8 mouse cellular contexts compared by ENCODE assay signal in the genomic region with DNA sequence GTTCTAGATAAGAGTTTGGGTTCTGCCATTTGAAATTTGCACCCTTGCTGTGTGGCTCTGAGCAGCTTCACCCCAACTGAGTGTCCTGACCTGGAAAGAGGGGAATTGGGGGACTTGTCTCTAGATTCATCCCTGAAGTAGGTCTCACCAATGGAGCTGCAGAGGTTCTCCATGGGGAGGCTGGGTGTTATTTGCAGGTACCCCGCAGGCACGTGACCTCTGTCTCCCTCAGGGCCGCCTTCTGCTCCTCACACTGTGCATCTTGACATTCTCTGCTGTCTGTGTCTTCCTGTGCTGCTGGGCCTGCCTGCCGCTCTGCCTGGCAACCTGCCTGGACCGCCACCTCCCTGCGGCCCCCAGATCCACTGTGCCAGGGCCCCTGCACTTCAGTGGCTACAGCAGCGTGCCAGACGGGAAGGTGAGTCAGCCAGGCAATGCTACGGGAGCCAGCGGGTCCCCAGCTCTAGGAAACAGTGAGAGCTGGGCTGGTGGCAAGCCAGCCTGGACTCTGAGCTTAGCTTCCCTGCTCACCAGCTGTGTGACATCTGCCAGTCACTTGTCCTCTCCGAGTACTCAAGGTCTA. TPM values are rescaled to one million over a fixed set of nuclear protein-coding genes. Genes with fewer than 3 reads are reported as not detected.
DNase-seq lines count a peak whose midpoint lies in the region; ATAC-seq and TF ChIP-seq lines count a peak whose summit lies in the region.

No protein-coding gene starts in this region.

- peaks cover 6% of the 10 kb centered on the region; the same call in 1 of the 2 replicates for H3K36me3 ChIP-seq in kidney, embryonic 14.5 days (ENCODE audit: control insufficient read depth, insufficient read depth, low read length)
- H3K36me3 ChIP-seq in CH12.LX (replicated peaks in 1 of 2; ENCODE audit: control insufficient read depth in 1 of 2, insufficient read depth in 1 of 2, low read length in 1 of 2): peaks cover 27 to 51% of the 10 kb centered on the region in 2 experiments
- H3K36me3 ChIP-seq in heart, embryonic 16.5 days (ENCODE audit: control insufficient read depth, insufficient read depth): peaks cover 7% of the 10 kb centered on the region

- H3K4me1 ChIP-seq in kidney, embryonic 14.5 days (ENCODE audit: control insufficient read depth, insufficient read depth, low read length): peaks cover 12% of the 10 kb centered on the region; the same call in 1 of the 2 replicates
- H3K4me1 ChIP-seq in CH12.LX (ENCODE audit: control insufficient read depth in 1 of 2, insufficient read depth in 2 of 2): peaks cover 15 to 27% of the 10 kb centered on the region in 2 experiments
- H3K4me1 ChIP-seq in heart, embryonic 16.5 days (ENCODE audit: control insufficient read depth, insufficient read depth, low read length): peaks cover 18% of the 10 kb centered on the region

- H3K79me2 ChIP-seq in CH12.LX (replicated peaks; ENCODE audit: control insufficient read depth, extremely low read depth, insufficient read depth, poor library complexity, severe bottlenecking): peaks cover 34% of the 10 kb centered on the region

- in situ Hi-C loops in CH12.LX (cut with MboI; ENCODE audit: low pct_ligation_motif_present, low pct_unique_long_range_greater_than_20kb, low sequenced_read_pairs): loop anchor here (5.0 kb wide), 1 partner anchor 93 kb away; no protein-coding TSS in a partner anchor

- DNase-seq in kidney, postnatal 10 days: peak; percentile 70
- DNase-seq in CH12.LX (ENCODE audit: extremely low read depth): no peak
- peak; percentile 63 for DNase-seq in brain, embryonic 14.5 days (ENCODE audit: low read depth)
- no peak for DNase-seq in urinary bladder, postnatal 25 days (ENCODE audit: low spot score)
- DNase-seq in natural killer cell, adult 2 months (ENCODE audit: low spot score in 2 of 2): no peak
- DNase-seq in layer of hippocampus, adult 11-12 months (ENCODE audit: low spot score): no peak

- H3K9me3 ChIP-seq in kidney, embryonic 14.5 days (ENCODE audit: control insufficient read depth, low read length): no peaks in the 10 kb centered on the region
- no peaks in the 10 kb centered on the region for H3K9me3 ChIP-seq in CH12.LX (replicated peaks; ENCODE audit: low read length)
- no peaks in the 10 kb centered on the region for H3K9me3 ChIP-seq in heart, embryonic 16.5 days (replicated peaks; ENCODE audit: control insufficient read depth, low read length)

- no peak for TF ChIP-seq EP300 in CH12.LX (IDR thresholded peaks at IDR 0.05; ENCODE audit: low read length)

- H3K4me2 ChIP-seq in kidney, embryonic 14.5 days (replicated peaks; ENCODE audit: low read depth, low read length): no peak overlapping the region
- H3K4me2 ChIP-seq in CH12.LX (ENCODE audit: insufficient read depth, low read depth, poor library complexity, severe bottlenecking): peak overlapping the region; percentile 86; the same call in 1 of the 2 replicates
- peak overlapping the region; percentile 34 for H3K4me2 ChIP-seq in heart, embryonic 16.5 days (ENCODE audit: low read depth, low read length)

- no peak overlapping the region for H3K27ac ChIP-seq in kidney, embryonic 14.5 days (ENCODE audit: low read depth, low read length)
- 0 out of 2 replicates have a peak overlapping the region, but pooled peaks have one; percentile 5 for H3K27ac ChIP-seq in CH12.LX (ENCODE audit: insufficient read depth, low read depth)
- H3K27ac ChIP-seq in heart, embryonic 16.5 days (ENCODE audit: low read length): peak overlapping the region; percentile 77

- H3K9ac ChIP-seq in kidney, embryonic 14.5 days (ENCODE audit: low read depth, low read length): no peak overlapping the region
- no peak overlapping the region for H3K9ac ChIP-seq in CH12.LX (ENCODE audit: insufficient read depth, low read depth)
- H3K9ac ChIP-seq in heart, embryonic 16.5 days (ENCODE audit: low read length): peak overlapping the region; percentile 51

- no peak for TF ChIP-seq POLR2A in CH12.LX (IDR thresholded peaks at IDR 0.05; ENCODE audit: low read depth, low read length)
- TF ChIP-seq POLR2A in brain, embryonic 14.5 days (IDR thresholded peaks at IDR 0.05; ENCODE audit: borderline replicate concordance, extremely low read depth, insufficient read depth, insufficient read length, poor library complexity, severe bottlenecking): no peak

- H3K4me3 ChIP-seq in kidney, embryonic 14.5 days (ENCODE audit: low read length): no peak overlapping the region
- peak overlapping the region in 2 of 3 experiments; percentile 11 to 32 for H3K4me3 ChIP-seq in CH12.LX (replicated peaks in 1 of 3; ENCODE audit: low read depth in 2 of 3, low read length in 2 of 3, poor library complexity in 1 of 3)
- 0 out of 2 replicates have a peak overlapping the region, but pooled peaks have one; percentile 3 for H3K4me3 ChIP-seq in heart, embryonic 16.5 days (ENCODE audit: low read length)

- 71% methylated on average over 11 of the region's 11 CpGs for WGBS in kidney, embryonic 14.5 days
- WGBS in heart, embryonic 16.5 days: 21% methylated on average over 11 of the region's 11 CpGs

- no peaks in the 10 kb centered on the region for H3K27me3 ChIP-seq in kidney, embryonic 14.5 days (ENCODE audit: control insufficient read depth, insufficient read depth, low read length)
- no peaks in the 10 kb centered on the region for H3K27me3 ChIP-seq in CH12.LX (replicated peaks)
- no peaks in the 10 kb centered on the region for H3K27me3 ChIP-seq in heart, embryonic 16.5 days (ENCODE audit: control insufficient read depth, insufficient read depth, low read length)

- no peak for TF ChIP-seq RAD21 in CH12.LX (IDR thresholded peaks at IDR 0.05; ENCODE audit: low read depth, low read length)

- dilution Hi-C loops in CH12.LX (cut with MboI; ENCODE audit: extremely low pct_ligation_motif_present, extremely low pct_unique_long_range_greater_than_20kb, low sequenced_read_pairs): no loop called here

- TF ChIP-seq CTCF in CH12.LX (conservative IDR thresholded peaks at IDR 0.05 in 1 of 2, IDR thresholded peaks at IDR 0.05 in 1 of 2; ENCODE audit: low read depth in 2 of 2, low read length in 2 of 2): no peak
- no peak for TF ChIP-seq CTCF in brain, embryonic 14.5 days (IDR thresholded peaks at IDR 0.05; ENCODE audit: borderline replicate concordance, extremely low read depth, insufficient read depth, insufficient read length)

- ATAC-seq in kidney, embryonic 14.5 days (ENCODE audit: low FRiP score, low TSS enrichment): no peak
- ATAC-seq in heart, embryonic 16.5 days (replicated peaks; ENCODE audit: extremely low read depth, insufficient read depth, low FRiP score): peak; percentile 19; the same call in 1 of the 2 replicates

TF ChIP-seq in CH12.LX, 34 proteins besides CTCF, POLR2A, EP300 and RAD21 (continues in another document):
- TF ChIP-seq ZMIZ1 (IDR thresholded peaks at IDR 0.05; ENCODE audit: low read depth, low read length) (no peak), USF2 (conservative IDR thresholded peaks at IDR 0.05; ENCODE audit: low read depth, low read length) (no peak), ELF1 (IDR thresholded peaks at IDR 0.05; ENCODE audit: low read depth, low read length) (no peak), E2F4 (IDR thresholded peaks at IDR 0.05; ENCODE audit: insufficient replicate concordance, low read depth, low read length) (no peak), KAT2A (IDR thresholded peaks at IDR 0.05; ENCODE audit: insufficient replicate concordance, low read length) (no peak), ZNF384 (IDR thresholded peaks at IDR 0.05; ENCODE audit: low read depth, low read length) (no peak), PAX5 (IDR thresholded peaks at IDR 0.05; ENCODE audit: low read length) (no peak), RCOR1 (conservative IDR thresholded peaks at IDR 0.05; ENCODE audit: low read depth, low read length) (no peak), JUN (IDR thresholded peaks at IDR 0.05; ENCODE audit: insufficient read depth, low read depth, low read length) (no peak), ZKSCAN1 (IDR thresholded peaks at IDR 0.05; ENCODE audit: borderline replicate concordance, low read depth, low read length) (no peak)

RNA-seq across cellular contexts. Expression of a gene that starts 2.4 kb away (rescaled TPM):
- 15.6 and 20.0 TPM in 2 replicates for polyA plus RNA-seq in kidney, embryonic 14.5 days (2014; fragmentation: Nextera tagmentation; extraction: Ambion mirVana)
- total RNA-seq in CH12.LX (2012; rRNA removed): 51.9 and 57.4 TPM in 2 replicates
- total RNA-seq in CH12.LX (2014; rRNA removed): 45.9 and 58.3 TPM in 2 replicates
- polyA plus RNA-seq in CH12.LX (2012; ENCODE audit: insufficient read length, low read depth): 81.7 and 87.0 TPM in 2 replicates
- 21.7 and 23.9 TPM in 2 replicates for polyA plus RNA-seq in brain, embryonic 14.5 days (2012; rRNA removed)
- polyA plus RNA-seq in heart, embryonic 16.5 days (2015; fragmentation: Nextera tagmentation; extraction: Ambion mirVana): 40.6 and 40.7 TPM in 2 replicates

RNA-seq across cellular contexts. Expression of a gene that starts 10.2 kb away (rescaled TPM):
- polyA plus RNA-seq in kidney, embryonic 14.5 days (2014; fragmentation: Nextera tagmentation; extraction: Ambion mirVana): 7.0 and 8.7 TPM in 2 replicates
- 13.9 and 14.3 TPM in 2 replicates for total RNA-seq in CH12.LX (2012; rRNA removed)
- 12.9 and 13.2 TPM in 2 replicates for total RNA-seq in CH12.LX (2014; rRNA removed)
- 10.7 and 13.3 TPM in 2 replicates for polyA plus RNA-seq in CH12.LX (2012; ENCODE audit: insufficient read length, low read depth)
- 16.2 and 22.6 TPM in 2 replicates for polyA plus RNA-seq in brain, embryonic 14.5 days (2012; rRNA removed)
- 33.4 and 34.1 TPM in 2 replicates for polyA plus RNA-seq in heart, embryonic 16.5 days (2015; fragmentation: Nextera tagmentation; extraction: Ambion mirVana)

RNA-seq across cellular contexts. Expression of a gene that starts 13.8 kb away (rescaled TPM):
- polyA plus RNA-seq in kidney, embryonic 14.5 days (2014; fragmentation: Nextera tagmentation; extraction: Ambion mirVana): 0.14 TPM in 1 of 2 replicates, not detected in the other
- total RNA-seq in CH12.LX (2012; rRNA removed): 0.13 TPM in 1 of 2 replicates, not detected in the other
- total RNA-seq in CH12.LX (2014; rRNA removed): not detected in 2 replicates
- polyA plus RNA-seq in CH12.LX (2012; ENCODE audit: insufficient read length, low read depth): not detected in 2 replicates
- 0.26 and 0.33 TPM in 2 replicates for polyA plus RNA-seq in brain, embryonic 14.5 days (2012; rRNA removed)
- polyA plus RNA-seq in heart, embryonic 16.5 days (2015; fragmentation: Nextera tagmentation; extraction: Ambion mirVana): not detected in 2 replicates

RNA-seq across cellular contexts. Expression of a gene that starts 14.7 kb away (rescaled TPM):
- polyA plus RNA-seq in kidney, embryonic 14.5 days (2014; fragmentation: Nextera tagmentation; extraction: Ambion mirVana): 1.8 and 2.3 TPM in 2 replicates
- 0.64 and 1.3 TPM in 2 replicates for total RNA-seq in CH12.LX (2012; rRNA removed)
- total RNA-seq in CH12.LX (2014; rRNA removed): 0.28 TPM in 1 of 2 replicates, not detected in the other
- 0.57 and 0.82 TPM in 2 replicates for polyA plus RNA-seq in CH12.LX (2012; ENCODE audit: insufficient read length, low read depth)
- 13.2 and 16.0 TPM in 2 replicates for polyA plus RNA-seq in brain, embryonic 14.5 days (2012; rRNA removed)
- 0.16 and 0.32 TPM in 2 replicates for polyA plus RNA-seq in heart, embryonic 16.5 days (2015; fragmentation: Nextera tagmentation; extraction: Ambion mirVana)

RNA-seq across cellular contexts. Expression of a gene that starts 18.6 kb away (rescaled TPM):
- 105 and 126 TPM in 2 replicates for polyA plus RNA-seq in kidney, embryonic 14.5 days (2014; fragmentation: Nextera tagmentation; extraction: Ambion mirVana)
- 30.9 and 38.1 TPM in 2 replicates for total RNA-seq in CH12.LX (2012; rRNA removed)
- total RNA-seq in CH12.LX (2014; rRNA removed): 29.8 and 33.8 TPM in 2 replicates
- 63.6 and 65.7 TPM in 2 replicates for polyA plus RNA-seq in CH12.LX (2012; ENCODE audit: insufficient read length, low read depth)
- 155 and 212 TPM in 2 replicates for polyA plus RNA-seq in brain, embryonic 14.5 days (2012; rRNA removed)
- polyA plus RNA-seq in heart, embryonic 16.5 days (2015; fragmentation: Nextera tagmentation; extraction: Ambion mirVana): 72.1 and 73.0 TPM in 2 replicates

Comparison
In these comparisons a context has a peak if more than half of its experiments do, and no peak if none do; other contexts are left out.
1. DNase-seq: peak in kidney, postnatal 10 days (single experiment) and brain, embryonic 14.5 days (single experiment); none in CH12.LX (single experiment), urinary bladder, postnatal 25 days (single experiment), natural killer cell, adult 2 months (0 of 2) and layer of hippocampus, adult 11-12 months (single experiment).